Mouse (Mus musculus) limb, embryonic 13.5 days (tissue): ENCODE measurements around the gene Gtf2i. TPM values are rescaled to one million over a fixed set of nuclear protein-coding genes. Genes with fewer than 3 reads are reported as not detected.

Source experiments
- ATAC-seq: fragments of 200-750 bp; cut with Nextera tagmentation; 2 replicates; pipeline ENCODE4 v1.8.0; 2017; ENCODE audit warnings: low read depth, moderate number of reproducible peaks, moderate TSS enrichment; ENCODE audit not compliant: low FRiP score
- H3K27ac ChIP-seq: fragments of 300-500 bp; sonication (generic); 2 replicates; pipeline ENCODE4 v1.5.1; 2015; ENCODE audit warnings: inconsistent platforms, mild to moderate bottlenecking, moderate library complexity
- H3K27me3 ChIP-seq: fragments of 300-500 bp; sonication (generic); 2 replicates; pipeline ENCODE4 v1.6.1; 2015; ENCODE audit warnings: mild to moderate bottlenecking, inconsistent platforms
- H3K36me3 ChIP-seq: fragments of 300-500 bp; sonication (generic); 2 replicates; pipeline ENCODE4 v1.6.1; 2015; ENCODE audit warnings: inconsistent platforms, mild to moderate bottlenecking, moderate library complexity
- H3K4me1 ChIP-seq: fragments of 300-500 bp; sonication (generic); 2 replicates; pipeline ENCODE4 v1.6.1; 2015; ENCODE audit warnings: inconsistent platforms
- H3K4me2 ChIP-seq: fragments of 300-500 bp; sonication (generic); replicated peaks from 2 replicates; pipeline ENCODE4 v1.6.1; 2015; ENCODE audit warnings: inconsistent platforms, mild to moderate bottlenecking, moderate library complexity
- H3K4me3 ChIP-seq: fragments of 300-500 bp; sonication (generic); 2 replicates; pipeline ENCODE4 v1.5.1; 2015; ENCODE audit warnings: moderate library complexity, mild to moderate bottlenecking, inconsistent platforms
- H3K9ac ChIP-seq: fragments of 300-500 bp; sonication (generic); 2 replicates; pipeline ENCODE4 v1.6.1; 2015; ENCODE audit warnings: mild to moderate bottlenecking, inconsistent platforms
- H3K9me3 ChIP-seq: fragments of 300-500 bp; sonication (generic); 2 replicates; pipeline ENCODE4 v1.6.1; 2016; ENCODE audit warnings: inconsistent platforms
- WGBS: fragments of 180-500 bp; shearing (Covaris S2); methylation state at CpG from one replicate; pipeline ENCODE4 v1.1.7; 2015; 5-methylcytosine and 5-hydroxymethylcytosine counted together
- polyA plus RNA-seq: library from polyadenylated mRNA; unstranded; fragments of >200 nt; fragmentation: Nextera tagmentation; extraction: Ambion mirVana; gene quantifications from 2 replicates; pipeline ENCODE4 v1.2.1, GENCODE M21; 2015

Gtf2i gene
- polyA plus RNA-seq, 1 experiment from 2014 or later, result 209 TPM

DNA sequence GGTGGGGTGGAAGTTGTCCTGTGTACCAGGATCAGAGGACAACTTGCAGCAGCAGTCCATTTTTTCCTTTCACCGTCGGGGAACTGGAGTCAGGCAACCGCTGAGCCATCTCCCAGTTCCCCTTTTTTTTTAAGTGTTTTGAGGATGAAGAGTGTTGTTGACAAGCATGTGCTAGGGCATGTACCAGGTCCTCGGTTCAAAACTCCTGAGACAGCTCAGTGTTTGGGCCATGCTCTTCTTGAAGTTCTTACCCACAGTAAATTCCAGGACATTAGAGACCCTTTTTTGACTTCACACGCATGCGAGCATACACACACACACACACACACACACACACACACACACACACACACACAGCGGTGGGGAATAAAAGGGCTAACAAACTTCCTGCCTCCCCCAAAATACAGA, 81.3 kb downstream of the Gtf2i start:
- H3K36me3 ChIP-seq, result peaks cover 28% of the 10 kb centered on the region
- H3K9ac ChIP-seq, result no peak overlapping the region
- H3K4me1 ChIP-seq, result peaks cover 47% of the 10 kb centered on the region
- H3K27ac ChIP-seq, result no peak overlapping the region
- no peak overlapping the region for H3K4me3 ChIP-seq
- ATAC-seq, result no peak
- H3K9me3 ChIP-seq, result no peaks in the 10 kb centered on the region
- WGBS, result 31% methylated on average over 7 of the region's 7 CpGs
- no peaks in the 10 kb centered on the region for H3K27me3 ChIP-seq
- no peak overlapping the region for H3K4me2 ChIP-seq

- Histone ChIP-seq H3K4me3 (no peak overlapping the region), H3K36me3 (peaks cover 21% of the 10 kb centered on the region), H3K9me3 (no peaks in the 10 kb centered on the region), H3K27ac (no peak overlapping the region), H3K4me1 (peaks cover 47% of the 10 kb centered on the region), H3K9ac (no peak overlapping the region), H3K27me3 (no peaks in the 10 kb centered on the region), H3K4me2 (no peak overlapping the region)
- no peak for ATAC-seq
- 13% methylated on average over 7 of the region's 7 CpGs for WGBS
Observed at GRCm38 (mm10) chr5:134232568-134232967, 82.0 kb downstream of the Gtf2i start.

- Histone ChIP-seq H3K27me3 (no peaks in the 10 kb centered on the region), H3K27ac (no peak overlapping the region), H3K4me1 (peaks cover 50% of the 10 kb centered on the region), H3K9me3 (no peaks in the 10 kb centered on the region), H3K9ac (no peak overlapping the region), H3K4me2 (no peak overlapping the region), H3K4me3 (no peak overlapping the region), H3K36me3 (peaks cover 16% of the 10 kb centered on the region)
- ATAC-seq, result no peak
- 54% methylated on average over 6 of the region's 6 CpGs for WGBS
Observed at GRCm38 (mm10) chr5:134232111-134232510, 82.4 kb downstream of the Gtf2i start.

DNA sequence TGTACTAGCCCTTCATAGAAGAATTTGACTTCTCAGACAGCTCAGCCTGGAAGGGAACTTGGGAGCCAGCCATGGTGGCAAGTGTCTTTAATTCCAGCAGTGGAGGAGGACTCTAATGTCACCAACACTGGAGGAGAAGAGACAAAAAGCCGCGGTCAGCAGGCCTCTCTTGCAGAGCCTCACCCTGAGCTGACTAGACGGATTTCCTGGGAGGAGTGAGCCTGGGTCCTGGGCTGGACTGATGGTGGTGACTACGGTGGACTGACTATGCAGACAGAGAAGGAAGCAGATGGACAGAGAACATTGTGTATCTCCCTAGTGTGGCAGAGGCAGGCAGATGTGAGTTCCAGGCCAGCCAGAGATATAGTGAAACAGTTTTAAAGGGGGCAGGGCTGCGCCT, 83.2 kb downstream of the Gtf2i start:
- peaks cover 53% of the 10 kb centered on the region for H3K4me1 ChIP-seq
- 82% methylated on average over 5 of the region's 5 CpGs for WGBS
- H3K27ac ChIP-seq, result no peak overlapping the region

GRCm38 (mm10) chr5:134229391-134229790, 85.2 kb downstream of the Gtf2i start, which contains the start of gene Ncf1:
Gene Ncf1 (minus strand): TSS chr5:134229625.
- Histone ChIP-seq H3K4me1 (peaks cover 39% of the 10 kb centered on the region), H3K4me3 (no peak within 1 kb of the TSS), H3K36me3 (no peaks in the 10 kb centered on the region), H3K9me3 (no peaks in the 10 kb centered on the region), H3K9ac (no peak within 1 kb of the TSS), H3K27ac (no peak within 1 kb of the TSS), H3K27me3 (no peaks in the 10 kb centered on the region), H3K4me2 (no peak within 1 kb of the TSS)
- ATAC-seq, result no peak
- 85% methylated on average over 7 of the region's 7 CpGs for WGBS

More for the DNA sequence above, 83.2 kb downstream of the Gtf2i start:
- H3K27me3 ChIP-seq, result no peaks in the 10 kb centered on the region
- H3K4me2 ChIP-seq, result no peak overlapping the region
- no peak for ATAC-seq
- no peaks in the 10 kb centered on the region for H3K9me3 ChIP-seq
- no peak overlapping the region for H3K4me3 ChIP-seq
- H3K9ac ChIP-seq, result no peak overlapping the region
- H3K36me3 ChIP-seq, result peaks cover 9% of the 10 kb centered on the region

GRCm38 (mm10) chr5:134228249-134228638, 86.3 kb downstream of the Gtf2i start:
- 83% methylated on average over 6 of the region's 6 CpGs for WGBS
- Histone ChIP-seq H3K9ac (no peak overlapping the region), H3K27me3 (peaks cover 3% of the 10 kb centered on the region; the same call in 1 of the 2 replicates), H3K4me2 (no peak overlapping the region), H3K4me1 (peaks cover 27% of the 10 kb centered on the region), H3K36me3 (no peaks in the 10 kb centered on the region), H3K27ac (no peak overlapping the region), H3K4me3 (no peak overlapping the region), H3K9me3 (no peaks in the 10 kb centered on the region)
- no peak for ATAC-seq

GRCm38 (mm10) chr5:134227574-134228248, 86.8 kb downstream of the Gtf2i start:
- Histone ChIP-seq H3K9ac (no peak overlapping the region), H3K4me3 (no peak overlapping the region), H3K9me3 (no peaks in the 10 kb centered on the region), H3K4me1 (peaks cover 22% of the 10 kb centered on the region), H3K27me3 (peaks cover 7% of the 10 kb centered on the region), H3K27ac (no peak overlapping the region), H3K4me2 (no peak overlapping the region), H3K36me3 (no peaks in the 10 kb centered on the region)
- ATAC-seq, result no peak
- whole genome bisulfite sequencing, result 33% methylated on average over 11 of the region's 11 CpGs

- H3K27ac ChIP-seq, result no peak overlapping the region; the same call in 1 of the 2 replicates
- WGBS, result 60% methylated on average over 12 of the region's 12 CpGs
- no peaks in the 10 kb centered on the region for H3K9me3 ChIP-seq
- no peak overlapping the region for H3K9ac ChIP-seq
- no peaks in the 10 kb centered on the region for H3K36me3 ChIP-seq
- peaks cover 15% of the 10 kb centered on the region for H3K27me3 ChIP-seq
- peaks cover 17% of the 10 kb centered on the region for H3K4me1 ChIP-seq
- no peak overlapping the region for H3K4me3 ChIP-seq
- no peak for ATAC-seq
- no peak overlapping the region for H3K4me2 ChIP-seq
Observed at GRCm38 (mm10) chr5:134226946-134227345, 87.6 kb downstream of the Gtf2i start.

- Histone ChIP-seq H3K27me3 (peaks cover 28% of the 10 kb centered on the region), H3K9me3 (no peaks in the 10 kb centered on the region), H3K27ac (no peak overlapping the region), H3K4me1 (peaks cover 25% of the 10 kb centered on the region), H3K4me3 (no peak overlapping the region), H3K36me3 (no peaks in the 10 kb centered on the region), H3K9ac (no peak overlapping the region), H3K4me2 (no peak overlapping the region)
- ATAC-seq, result no peak
- WGBS, result 77% methylated on average over 30 of the region's 30 CpGs
Observed at GRCm38 (mm10) chr5:134225110-134225901, 89.3 kb downstream of the Gtf2i start.

DNA sequence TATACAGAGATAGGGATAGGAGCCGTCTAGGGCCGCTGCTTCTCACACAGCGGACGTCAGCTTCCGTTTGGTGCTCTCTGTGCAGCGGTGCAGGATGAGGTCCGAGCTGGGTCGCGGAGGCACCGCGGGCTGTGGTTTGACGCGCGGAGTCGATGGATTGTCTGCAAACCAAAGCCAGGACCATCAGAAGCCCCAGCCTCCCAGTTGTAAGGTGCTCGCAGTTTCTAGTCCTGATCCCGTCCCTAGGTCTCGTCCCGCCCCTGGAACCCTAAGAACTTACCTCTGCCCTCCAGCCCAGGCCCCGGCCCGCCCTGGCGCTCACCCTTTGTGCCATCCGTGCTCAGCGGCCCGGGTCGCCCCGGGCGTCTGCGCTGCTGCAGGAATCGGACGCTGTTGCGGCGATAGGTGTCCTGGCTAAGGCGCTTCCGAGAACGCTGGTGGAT, 92.8 kb downstream of the Gtf2i start:
- no peak for ATAC-seq
- H3K4me3 ChIP-seq, result peak overlapping the region; percentile 40
- peak overlapping the region; percentile 69 for H3K9ac ChIP-seq
- peaks cover 28% of the 10 kb centered on the region for H3K27me3 ChIP-seq
- no peak overlapping the region for H3K27ac ChIP-seq
- peaks cover 14% of the 10 kb centered on the region for H3K36me3 ChIP-seq
- no peaks in the 10 kb centered on the region for H3K9me3 ChIP-seq
- H3K4me2 ChIP-seq, result peak overlapping the region; percentile 72
- 2% methylated on average over 36 of the region's 36 CpGs for WGBS
- peaks cover 17% of the 10 kb centered on the region for H3K4me1 ChIP-seq

DNA sequence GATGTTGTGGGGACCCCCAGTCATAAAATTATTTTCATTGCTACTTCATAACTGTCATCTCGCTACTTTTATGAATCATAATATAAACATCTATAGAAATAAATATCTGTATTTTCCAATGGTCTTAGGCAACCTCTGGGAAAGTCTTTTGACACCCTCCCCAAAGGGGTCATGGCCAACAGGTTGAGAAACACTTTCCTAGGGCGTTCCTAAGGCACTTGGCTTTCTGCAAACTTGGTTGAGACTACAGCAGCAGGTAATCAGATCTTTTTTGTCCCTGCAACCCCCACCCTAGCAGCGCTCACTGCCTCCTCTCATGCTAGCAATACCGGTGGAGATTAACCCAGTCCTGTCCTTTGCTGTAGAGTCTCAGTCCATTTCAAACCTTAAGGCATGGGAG, 93.3 kb downstream of the Gtf2i start:
- Histone ChIP-seq H3K36me3 (peaks cover 18% of the 10 kb centered on the region), H3K27ac (no peak overlapping the region), H3K4me3 (peak overlapping the region; percentile 40), H3K27me3 (peaks cover 28% of the 10 kb centered on the region), H3K4me2 (peak overlapping the region; percentile 72), H3K9me3 (no peaks in the 10 kb centered on the region), H3K4me1 (peaks cover 13% of the 10 kb centered on the region), H3K9ac (peak overlapping the region; percentile 69; the same call in 1 of the 2 replicates)
- 45% methylated on average over 4 of the region's 4 CpGs for WGBS
- no peak for ATAC-seq

DNA sequence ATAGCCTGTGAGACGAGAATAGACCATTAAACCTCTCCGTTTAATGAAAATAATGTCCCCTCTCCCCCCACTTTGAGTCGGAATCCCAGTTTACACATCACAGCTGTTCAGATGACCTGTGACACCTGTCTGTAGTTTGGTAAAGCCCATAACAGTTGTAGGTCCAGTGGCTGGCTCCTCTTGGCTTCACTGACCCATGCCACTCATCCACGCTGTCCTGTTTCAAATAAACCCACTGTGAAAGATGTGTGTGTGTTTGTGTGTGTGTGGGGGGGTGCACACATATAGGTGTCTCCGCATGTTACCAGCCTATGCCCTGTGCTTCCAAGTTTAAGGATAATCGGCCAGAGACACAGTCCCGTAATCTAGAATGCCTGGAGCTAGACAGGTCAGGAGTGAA, 96.7 kb downstream of the Gtf2i start:
- peaks cover 34% of the 10 kb centered on the region for H3K36me3 ChIP-seq
- no peak overlapping the region for H3K4me2 ChIP-seq
- no peaks in the 10 kb centered on the region for H3K9me3 ChIP-seq
- H3K27me3 ChIP-seq, result peaks cover 22% of the 10 kb centered on the region
- no peak for ATAC-seq
- 80% methylated on average over 7 of the region's 7 CpGs for WGBS
- H3K27ac ChIP-seq, result no peak overlapping the region
- no peak overlapping the region for H3K9ac ChIP-seq
- peaks cover 15% of the 10 kb centered on the region for H3K4me1 ChIP-seq
- H3K4me3 ChIP-seq, result no peak overlapping the region
